Comparison of ENCODE assay signal across 1 mouse cellular context in genomic region chr15:98288566-98288965, GRCm38 (mm10).
TF ChIP-seq lines count a peak whose summit lies in the region.

No protein-coding gene starts in this region.

TF ChIP-seq in CH12.LX, 34 proteins besides CTCF, POLR2A, EP300 and RAD21 (continued from another document):
- no peak for TF ChIP-seq ELF1 (IDR thresholded peaks at IDR 0.05; ENCODE audit: low read depth, low read length)
- TF ChIP-seq GABPA (IDR thresholded peaks at IDR 0.05; ENCODE audit: insufficient replicate concordance, low read depth, low read length): no peak
- TF ChIP-seq SIN3A (IDR thresholded peaks at IDR 0.05; ENCODE audit: low read length): no peak
- TF ChIP-seq IRF4 (IDR thresholded peaks at IDR 0.05; ENCODE audit: low read depth, low read length): no peak
- no peak for TF ChIP-seq MEF2A (IDR thresholded peaks at IDR 0.05; ENCODE audit: borderline replicate concordance, low read depth, low read length)
- no peak for TF ChIP-seq MAZ (IDR thresholded peaks at IDR 0.05; ENCODE audit: low read depth, low read length)
- TF ChIP-seq MXI1 (IDR thresholded peaks at IDR 0.05; ENCODE audit: low read depth, low read length): no peak
